Mouse (Mus musculus) cerebellum, adult (tissue): Measurements from ENCODE around the gene Ccdc107.
A peak's percentile ranks its signal among the peaks of the same experiment; 100 is the strongest.

Experiments
- ATAC-seq: cut with Nextera tagmentation; 2 replicates; pipeline ENCODE4 v1.9.2; 2017; ENCODE audit warnings: mild to moderate bottlenecking, moderate library complexity, mixed read lengths; ENCODE audit not compliant: insufficient number of reproducible peaks, low FRiP score, low TSS enrichment

Gene Ccdc107

DNA sequence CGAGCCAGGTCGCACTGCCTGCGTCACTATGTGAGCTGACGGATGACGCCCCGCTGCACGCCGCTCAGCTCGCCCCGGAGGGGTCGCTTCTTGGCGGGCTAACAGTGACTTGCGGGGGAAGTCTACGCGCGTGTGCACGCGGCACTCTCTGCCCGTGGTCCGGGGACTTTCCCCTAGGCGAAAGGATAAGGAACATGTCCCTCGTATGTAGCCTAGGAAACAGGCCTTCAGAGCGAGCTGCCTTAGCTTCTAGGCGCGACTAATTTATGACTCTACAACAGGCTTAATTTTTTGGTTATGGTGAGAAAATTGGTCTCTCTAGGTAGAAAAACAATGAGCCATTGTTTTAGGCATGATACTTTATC is at the start of gene Ccdc107:
Gene Ccdc107, plus strand, starts transcription at position 80 of the 365 bp plus-strand sequence.
- peak; percentile 98 for ATAC-seq

DNA sequence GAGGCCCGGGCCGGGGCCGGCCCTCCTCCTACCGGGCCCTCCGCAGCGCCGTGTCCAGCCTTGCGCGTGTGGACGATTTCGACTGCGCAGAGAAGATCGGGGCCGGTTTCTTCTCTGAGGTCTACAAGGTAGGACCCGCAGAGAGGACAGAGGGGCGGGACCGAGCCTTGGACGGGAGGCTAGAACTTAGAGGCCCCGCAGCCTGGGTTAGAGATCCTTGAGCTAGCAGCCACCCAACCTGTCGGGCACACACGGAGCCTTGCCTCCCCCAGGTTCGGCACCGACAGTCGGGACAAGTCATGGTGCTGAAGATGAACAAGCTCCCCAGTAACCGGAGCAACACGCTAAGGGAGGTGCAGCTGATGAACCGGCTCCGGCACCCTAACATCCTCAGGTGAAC is 49.2 kb upstream of the Ccdc107 start:
- ATAC-seq: peak; percentile 5; the same call in 1 of the 2 replicates

DNA sequence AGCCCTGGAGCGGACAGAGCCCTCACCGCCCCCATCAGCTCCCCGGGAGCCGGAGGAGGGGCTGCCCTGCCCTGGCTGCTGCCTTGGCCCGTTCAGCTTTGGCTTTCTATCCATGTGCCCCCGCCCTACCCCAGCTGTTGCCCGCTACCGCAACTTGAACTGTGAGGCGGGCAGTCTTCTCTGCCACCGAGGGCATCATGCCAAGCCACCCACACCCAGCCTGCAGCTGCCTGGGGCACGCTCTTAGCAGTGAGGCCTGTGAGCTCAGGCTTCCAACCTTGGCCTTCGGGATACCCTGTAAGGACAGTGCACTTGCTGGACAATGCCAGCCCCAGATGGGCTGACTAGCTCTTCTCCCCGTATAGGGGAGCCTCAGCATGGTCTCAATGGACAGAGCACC is 45.4 kb upstream of the Ccdc107 start:
- ATAC-seq: no peak

DNA sequence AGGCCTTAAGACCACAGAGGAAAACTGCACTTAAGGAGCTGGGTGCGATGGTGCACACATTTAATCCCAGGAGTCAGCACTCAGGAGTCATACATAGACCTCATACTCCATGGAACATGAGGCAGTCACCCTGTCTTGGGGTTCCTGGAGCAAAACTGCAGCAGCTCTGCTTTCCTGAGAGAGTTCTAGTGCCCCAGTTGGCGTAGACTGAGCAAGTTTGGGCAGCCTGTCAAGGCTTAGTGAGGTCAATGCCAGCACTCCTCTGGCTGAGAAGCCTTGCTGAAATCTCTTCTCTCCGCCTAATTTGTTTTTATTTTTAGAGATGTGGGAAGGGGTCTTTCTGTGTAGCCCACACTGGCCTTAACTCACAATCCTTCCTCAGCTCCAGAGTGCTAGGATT is 44.1 kb upstream of the Ccdc107 start:
- ATAC-seq: no peak

DNA sequence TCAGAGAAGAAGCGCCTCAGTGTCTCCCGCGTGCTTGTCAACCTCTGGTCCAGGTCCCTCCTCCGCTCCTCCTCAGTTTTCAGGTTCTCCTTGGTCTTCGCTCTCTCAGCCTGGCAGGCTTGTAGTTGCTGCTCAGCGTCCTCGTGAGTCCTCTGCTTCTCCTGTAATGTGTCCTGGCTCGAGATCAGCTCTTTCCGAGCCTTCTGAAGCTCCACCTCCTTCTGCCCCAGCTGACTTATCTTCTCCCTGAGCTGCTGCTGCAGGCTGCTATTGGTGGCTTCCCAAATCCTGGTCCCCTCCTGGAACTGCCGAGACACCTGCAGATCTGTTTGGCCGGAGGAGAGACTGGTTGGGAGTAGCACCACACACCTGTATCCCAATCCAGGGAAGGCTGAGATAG is 40.4 kb upstream of the Ccdc107 start:
- no peak for ATAC-seq

DNA sequence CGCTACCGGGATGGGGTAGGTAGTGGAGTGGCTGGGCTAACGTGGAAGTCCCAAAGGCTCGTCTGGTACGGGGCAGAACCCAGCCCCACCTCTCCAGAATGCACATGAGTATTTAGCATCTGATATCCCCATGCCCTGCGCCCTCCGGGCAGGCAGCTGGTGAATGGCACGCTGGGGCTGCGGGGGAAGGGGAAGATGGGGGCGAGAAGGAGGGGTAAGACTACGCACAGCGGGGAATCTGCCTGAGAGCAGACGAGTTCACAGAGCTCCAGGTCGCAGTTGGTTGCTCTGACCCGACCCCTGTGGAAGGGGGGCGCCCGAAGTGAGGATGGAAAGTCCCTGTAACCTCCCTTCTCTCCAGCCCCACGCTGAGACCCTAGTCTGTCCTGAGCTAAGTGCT is 39.3 kb upstream of the Ccdc107 start:
- no peak for ATAC-seq

DNA sequence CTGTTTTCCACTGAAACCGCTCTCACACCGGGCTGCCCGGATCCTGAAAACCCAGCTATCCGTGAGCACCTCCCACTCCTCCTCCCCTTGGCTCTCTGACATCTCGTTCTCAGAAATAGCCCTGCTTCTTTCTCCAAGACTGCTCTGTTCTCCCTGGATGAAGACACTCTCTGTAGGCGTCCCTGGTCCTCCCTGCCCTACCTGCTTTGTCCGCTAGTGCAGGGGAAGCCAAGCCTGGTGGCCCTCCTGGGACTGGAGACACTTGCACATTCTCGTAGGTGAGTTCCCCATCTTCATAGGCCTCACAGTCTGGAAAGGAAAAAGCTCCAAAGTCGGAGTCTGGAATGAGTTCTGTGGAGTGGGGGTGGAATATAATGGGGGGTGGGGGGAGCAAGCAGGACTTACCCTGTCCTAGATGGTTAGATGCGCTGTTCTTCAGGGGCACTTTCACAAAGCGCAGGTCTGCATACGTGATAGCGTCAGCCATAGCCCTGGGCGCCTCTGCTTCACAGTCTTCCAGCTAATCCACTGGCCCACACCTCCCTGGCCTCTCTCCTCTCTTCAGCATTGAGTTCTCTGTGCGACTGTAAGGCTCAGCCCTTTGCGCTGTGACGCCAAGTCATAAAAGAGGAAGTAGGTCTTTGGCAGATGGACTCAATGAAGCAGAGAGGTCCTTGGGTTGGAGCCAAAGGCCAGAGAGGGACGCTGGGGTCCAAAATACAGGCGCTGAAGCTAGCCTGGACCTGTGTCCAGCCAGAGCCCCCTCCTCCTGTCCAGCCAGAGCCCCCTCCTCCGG is 38.5 kb upstream of the Ccdc107 start, which contains the start of gene Cd72:
Gene Cd72, minus strand, starts transcription at position 588 of the 796 bp plus-strand sequence.
- ATAC-seq: peak; percentile 26; the same call in 1 of the 2 replicates

DNA sequence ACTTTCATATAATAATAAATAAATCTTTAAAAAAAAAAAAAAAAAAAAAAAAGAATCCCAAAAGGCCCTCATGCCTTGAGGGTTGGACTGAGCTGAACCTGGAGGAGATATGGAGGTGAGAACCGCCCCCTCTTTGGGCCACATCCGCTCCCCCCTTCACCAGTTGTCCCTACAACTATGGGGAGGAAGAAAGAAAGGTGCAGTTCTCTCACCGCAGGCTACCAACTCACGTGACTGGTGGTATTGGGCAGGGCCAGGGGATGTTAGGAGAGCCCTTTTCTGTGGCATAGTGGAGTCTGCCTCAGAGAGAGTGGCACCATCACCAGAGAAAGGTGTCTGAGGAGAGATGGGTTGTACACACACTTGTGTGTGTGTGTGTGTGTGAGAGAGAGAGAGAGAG is 36.2 kb upstream of the Ccdc107 start:
- no peak for ATAC-seq

DNA sequence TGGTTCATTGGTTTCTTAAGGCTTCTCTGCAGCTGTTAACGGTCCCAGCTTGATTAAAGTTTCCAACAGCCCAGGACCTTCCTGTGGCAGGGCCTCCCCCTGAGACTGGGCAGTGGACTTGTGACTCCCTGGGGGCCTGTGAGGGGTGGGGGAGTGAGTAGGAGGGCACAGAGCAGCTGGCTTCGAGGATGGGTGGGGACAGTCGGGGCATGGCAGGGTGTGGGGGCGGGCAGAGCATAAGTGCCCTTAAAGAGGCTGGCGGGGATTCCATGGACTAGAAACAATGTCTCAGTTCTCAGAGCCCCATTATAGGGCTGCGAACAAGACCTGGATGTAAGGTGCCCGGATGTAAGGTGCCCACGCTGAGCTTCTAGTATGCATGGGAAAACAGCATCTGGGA is 35.6 kb upstream of the Ccdc107 start:
- ATAC-seq: no peak

DNA sequence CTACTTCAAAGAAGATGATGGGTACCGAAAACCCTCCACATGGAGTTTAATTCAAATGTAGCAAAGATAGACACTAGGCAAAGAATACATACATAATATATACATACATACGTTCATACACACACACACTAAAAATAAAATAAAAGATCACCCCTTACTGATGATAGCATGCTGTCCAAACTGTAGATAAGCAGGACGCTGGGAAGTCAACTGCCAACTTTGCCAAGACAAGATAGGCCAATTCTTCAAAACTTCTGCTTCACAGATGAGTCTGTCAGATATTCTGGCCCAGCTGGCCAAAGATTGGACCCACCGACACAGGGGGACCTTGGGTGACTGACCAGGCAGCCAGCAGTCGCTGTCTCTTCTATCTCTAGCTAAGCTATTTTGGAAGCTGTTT is 29.6 kb upstream of the Ccdc107 start:
- ATAC-seq: no peak

DNA sequence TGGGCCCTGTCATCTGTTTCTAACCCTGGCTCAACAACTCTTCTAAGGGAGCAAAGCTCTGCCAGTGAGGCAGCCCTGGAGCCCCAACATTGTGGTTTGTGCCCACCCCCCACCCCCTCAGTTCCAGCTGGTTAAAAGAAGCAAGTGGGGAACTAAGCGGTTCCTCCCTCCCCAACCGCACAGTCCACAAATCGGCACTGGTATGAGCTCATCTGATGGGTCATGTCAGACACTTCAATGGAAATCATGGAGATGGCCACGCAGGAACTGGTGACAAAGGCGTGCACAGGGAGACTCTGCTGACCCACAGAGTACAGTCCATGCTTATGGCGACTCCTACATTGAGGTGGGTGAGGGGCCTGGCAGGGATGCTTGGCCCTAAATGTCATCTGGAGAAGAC is 26.8 kb upstream of the Ccdc107 start:
- no peak for ATAC-seq

DNA sequence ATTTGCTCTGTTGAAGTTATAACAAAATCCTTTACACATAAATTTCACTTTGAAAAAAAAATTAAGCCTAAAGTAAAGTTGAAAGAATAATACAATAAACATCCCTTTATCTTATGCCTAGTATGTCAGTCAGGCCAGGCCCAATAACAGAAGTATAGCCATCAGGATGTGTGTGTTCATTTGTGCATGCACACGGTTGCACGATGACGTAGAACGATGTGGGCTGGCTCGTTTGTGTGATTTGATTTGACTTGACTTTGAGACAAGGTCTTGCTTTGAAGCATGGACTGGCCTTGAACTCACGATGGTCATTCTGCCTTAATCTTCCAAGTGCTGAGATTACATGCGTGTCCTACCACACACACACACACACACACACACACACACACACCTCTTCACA is 25.8 kb upstream of the Ccdc107 start:
- no peak for ATAC-seq

DNA sequence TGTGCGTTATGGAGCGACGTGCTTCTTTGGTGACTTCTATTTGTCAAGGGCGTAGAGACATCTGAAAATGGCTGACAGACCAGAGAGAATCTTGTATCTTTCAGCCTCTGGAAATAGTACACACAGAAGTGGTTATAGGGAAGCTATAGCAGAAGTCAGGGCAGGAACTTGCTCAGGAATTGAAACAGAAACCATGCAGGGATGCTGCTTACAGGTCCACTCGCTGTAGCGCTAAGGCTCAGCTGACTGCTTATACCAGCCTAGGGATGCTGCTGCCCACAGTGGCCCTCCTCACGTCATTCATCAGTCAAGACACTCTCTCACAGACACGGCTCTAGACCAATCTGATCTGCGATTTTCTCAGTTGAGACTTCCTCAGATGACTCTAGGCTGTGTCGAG is 22.4 kb upstream of the Ccdc107 start:
- no peak for ATAC-seq

DNA sequence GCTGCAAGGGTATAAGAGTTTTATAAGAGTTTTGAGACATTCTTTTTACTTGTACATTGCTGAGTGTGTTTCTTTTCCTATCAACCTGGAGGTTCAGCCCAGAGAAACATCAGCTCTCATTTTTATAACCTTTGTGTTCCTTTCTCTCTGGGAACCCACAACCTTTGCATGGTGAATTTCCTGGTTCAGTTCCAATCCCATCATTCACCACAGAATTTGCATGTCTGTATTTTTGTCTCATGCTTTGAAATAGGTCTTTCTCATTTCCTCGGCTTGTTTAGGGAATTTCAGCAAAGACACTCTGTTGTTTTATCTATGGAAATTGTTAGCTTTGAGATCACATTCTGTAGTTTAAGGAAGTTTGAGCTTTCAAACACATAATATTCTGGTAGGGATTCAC is 19.1 kb upstream of the Ccdc107 start:
- no peak for ATAC-seq

DNA sequence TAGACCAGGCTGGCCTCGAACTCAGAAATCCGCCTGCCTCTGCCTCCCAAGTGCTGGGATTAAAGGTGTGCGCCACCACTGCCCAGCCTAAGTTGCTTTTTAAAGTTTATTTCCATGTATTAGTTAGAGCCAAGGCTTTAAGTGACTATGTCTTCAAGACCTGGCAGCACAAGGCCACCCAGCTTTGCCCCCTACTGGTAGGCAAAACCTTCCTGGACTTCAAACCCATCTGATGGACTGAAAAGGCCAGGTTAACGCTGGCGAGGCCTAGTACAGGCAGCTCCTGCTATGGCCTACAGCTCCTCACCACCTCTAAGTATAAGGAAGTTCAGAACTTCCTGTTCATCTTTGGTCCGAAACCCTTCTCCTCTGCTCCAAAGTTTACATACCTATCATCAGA is 16.1 kb upstream of the Ccdc107 start:
- ATAC-seq: no peak

DNA sequence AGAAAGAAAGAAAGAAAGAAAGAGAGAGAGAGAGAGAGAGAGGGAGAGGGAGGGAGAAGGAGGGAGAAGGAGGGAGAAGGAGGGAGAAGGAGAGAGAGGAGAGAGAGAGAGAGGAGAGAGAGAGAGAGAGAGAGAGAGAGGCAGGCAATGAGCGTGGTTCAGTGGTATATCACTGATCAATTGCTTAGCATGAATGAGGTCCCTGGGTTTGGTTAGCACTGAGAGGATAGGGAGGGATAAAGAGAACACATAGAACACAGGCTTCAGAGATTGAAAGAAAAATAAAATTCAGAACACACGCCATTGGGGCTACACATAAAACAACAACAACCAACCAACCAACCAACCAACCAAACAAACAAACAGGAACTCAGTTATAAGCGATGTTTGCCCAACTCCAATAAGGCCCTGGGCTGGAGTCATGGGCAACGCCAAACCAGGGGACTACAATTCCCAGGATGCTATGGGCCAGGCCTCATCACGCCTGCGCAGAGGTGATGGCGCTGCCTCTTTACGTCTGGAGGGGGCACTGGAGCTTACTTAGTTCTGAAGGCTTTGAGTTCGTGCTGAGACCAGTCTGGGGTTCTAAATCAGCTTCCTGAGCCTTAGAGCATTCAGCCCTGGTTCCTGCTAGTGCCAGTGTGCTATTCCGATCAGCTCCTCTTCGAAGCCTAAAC is 14.7 kb upstream of the Ccdc107 start:
- ATAC-seq: peak; percentile 98

DNA sequence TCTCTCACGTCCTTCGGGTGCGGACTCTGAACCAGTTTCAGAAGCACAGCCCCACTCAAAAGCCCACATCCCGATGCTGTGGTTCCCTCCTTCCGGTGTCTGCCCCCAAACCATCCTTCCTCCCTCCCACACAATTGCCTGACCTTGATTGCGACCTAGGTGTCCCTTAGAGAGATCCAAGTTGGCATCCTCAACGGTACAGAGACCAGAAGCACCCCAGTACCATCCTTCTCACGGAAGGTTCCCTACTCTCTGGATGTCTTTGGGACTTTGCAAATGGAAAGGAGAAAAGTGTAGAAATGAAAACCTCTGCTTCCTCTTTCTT is 14.2 kb upstream of the Ccdc107 start:
- no peak for ATAC-seq

DNA sequence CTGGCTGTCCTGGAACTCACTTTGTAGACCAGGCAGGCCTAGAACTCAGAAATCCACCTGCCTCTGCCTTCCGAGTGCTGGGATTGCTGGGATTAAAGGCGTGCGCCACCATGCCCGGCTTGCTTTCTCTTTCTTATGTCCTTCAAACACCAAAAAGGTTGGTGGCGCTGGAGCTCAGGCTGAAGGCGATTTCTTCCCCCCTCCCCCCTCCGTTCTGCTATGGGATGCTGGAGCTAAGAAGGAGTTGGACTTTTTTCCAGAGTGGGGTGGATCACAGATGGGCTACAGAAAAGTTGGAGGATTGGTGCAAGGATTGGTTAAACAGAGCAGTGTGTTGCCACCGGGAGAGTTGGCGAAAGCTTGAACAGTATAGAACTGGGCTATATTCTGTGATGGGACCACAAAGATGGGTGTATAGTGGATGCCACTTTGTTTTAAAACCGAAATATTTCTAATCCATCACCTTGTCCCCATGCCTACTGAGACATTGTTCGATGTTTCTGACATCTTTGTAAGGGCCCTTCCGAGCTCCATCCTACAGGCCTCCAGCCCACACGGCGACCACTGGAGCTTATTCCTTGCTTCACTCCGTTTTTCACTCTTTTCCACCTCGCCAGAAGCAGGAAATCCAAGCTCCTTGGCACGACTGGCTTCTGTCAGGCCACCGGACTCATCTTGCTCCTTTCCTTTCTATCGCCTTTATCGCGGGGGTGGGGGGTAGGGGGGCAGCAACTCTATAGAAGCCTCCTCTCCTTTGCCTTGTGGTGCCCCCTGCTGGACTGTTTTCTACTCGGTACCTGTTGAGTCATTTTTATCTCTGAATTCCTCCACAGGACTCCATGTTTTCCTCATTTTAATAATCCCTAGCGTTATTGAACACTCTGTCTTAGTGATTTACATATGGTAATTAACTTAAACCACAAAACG is 13.5 kb upstream of the Ccdc107 start:
- no peak for ATAC-seq

DNA sequence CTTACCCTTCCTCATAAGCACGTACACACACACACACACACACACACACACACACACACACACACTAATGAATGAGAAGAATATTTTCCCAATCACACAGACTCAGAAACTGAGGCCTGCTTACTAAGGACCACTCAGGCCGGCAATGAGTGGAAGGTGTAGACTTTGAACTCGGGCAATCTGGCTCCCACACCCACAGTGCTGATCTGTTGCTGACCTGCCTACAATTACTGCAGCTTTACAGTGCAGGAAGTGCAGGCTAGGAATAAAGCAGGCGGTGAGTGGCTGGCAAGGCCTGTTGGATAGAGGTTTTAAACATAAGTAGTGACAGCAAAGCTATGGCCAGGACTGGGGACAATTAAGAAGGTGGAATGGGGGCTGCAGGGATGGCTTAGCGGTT is 11.7 kb upstream of the Ccdc107 start:
- no peak for ATAC-seq

DNA sequence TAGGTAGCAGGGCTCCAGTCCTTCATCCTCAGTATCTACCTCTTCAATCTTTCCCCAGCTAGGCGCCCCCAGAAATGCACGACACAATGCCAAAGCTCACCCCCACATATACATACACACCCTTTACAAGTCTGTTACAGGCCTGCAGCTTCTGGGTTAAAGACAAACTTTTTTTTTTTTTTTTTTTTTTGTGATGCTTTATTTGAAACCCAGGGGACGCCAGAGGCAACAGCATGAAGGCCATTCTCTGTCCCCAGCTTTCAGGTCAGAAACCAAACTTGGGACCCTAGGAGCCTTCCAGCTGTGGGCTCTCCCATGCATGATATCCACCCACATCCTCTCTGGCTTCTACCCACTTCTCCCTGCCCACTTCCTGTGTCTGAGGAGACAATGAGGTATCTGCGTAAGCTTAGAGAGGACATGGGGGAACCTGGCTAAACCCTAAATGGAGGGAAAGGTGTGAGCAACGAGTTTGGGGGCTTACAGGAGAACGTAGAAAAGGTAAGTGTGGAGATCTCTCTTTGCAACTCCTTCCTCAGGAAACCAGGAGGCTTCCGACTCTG is 10.7 kb upstream of the Ccdc107 start:
- no peak for ATAC-seq

DNA sequence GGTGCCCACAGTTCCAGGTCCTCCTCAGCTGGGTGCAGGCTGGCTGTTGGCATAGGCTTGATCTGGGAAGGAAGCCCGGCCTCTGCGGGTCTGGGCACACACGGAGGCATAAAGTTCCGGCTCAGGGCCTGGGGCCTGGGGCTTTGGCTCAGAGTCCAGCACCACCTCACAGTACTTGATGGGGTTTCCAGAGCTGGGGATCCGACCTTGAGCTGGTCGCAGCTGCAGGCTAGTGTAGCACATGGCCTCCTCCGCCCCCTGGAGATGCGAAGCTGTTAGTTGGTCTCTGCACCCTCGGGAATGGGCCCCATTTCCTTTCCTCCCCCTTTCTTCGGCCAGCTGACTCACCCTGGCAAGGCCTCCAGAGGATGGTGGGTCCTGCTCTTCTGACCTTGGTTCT is 10.1 kb upstream of the Ccdc107 start:
- ATAC-seq: 0 out of 2 replicates have a peak, but pooled peaks have one; percentile 20
